Comparison of ENCODE assay signal across 9 mouse cellular contexts in the genomic region with DNA sequence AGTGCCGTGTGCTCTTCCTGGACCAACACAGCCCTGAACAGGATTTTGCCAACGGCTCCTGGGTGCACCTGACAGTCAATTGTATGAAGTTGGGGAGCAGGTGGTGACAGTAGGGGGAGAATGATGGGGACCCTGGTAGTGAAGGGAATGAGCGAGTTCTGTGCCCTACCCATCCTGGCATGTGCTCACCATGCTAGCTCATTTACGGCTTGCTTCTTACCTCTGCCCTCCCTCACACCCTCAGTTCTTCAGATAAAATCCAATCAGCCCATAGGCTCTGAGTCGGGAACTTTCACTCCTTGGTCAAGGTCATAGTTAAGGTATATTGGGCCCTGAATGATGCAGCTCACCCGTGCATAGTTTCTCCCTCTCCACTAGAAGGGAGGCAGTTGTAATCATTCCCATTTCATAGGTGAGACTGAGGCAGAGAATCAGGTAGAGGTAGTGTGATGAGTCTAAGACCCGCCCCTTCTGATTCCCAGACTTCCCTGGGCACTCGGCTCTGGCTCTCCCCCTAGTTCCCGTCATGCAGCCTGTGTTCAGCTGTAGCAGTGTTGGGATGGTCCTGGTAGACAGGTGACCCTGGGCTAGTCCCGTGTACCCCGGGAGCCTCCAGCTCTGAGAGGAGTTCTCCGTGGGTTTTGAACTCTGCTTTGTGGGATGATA. TPM values are rescaled to one million over a fixed set of nuclear protein-coding genes. Genes with fewer than 3 reads are reported as not detected.
A peak's percentile ranks its signal among the peaks of the same experiment; 100 is the strongest.
DNase-seq lines count a peak whose midpoint lies in the region; ATAC-seq and TF ChIP-seq lines count a peak whose summit lies in the region.
"Had no signal": no experiment of that assay in that cellular context is flagged by ENCODE, and none has a peak within 500 bp of the region (broad histone marks: within the 10 kb centered on the region; RNA-seq: fewer than 3 reads in every experiment).

No protein-coding gene starts in this region.

- H3K27me3 ChIP-seq in E14TG2a.4 (ENCODE audit: insufficient read depth, low read length): no peaks in the 10 kb centered on the region
- peaks cover 8% of the 10 kb centered on the region; the same call in 1 of the 2 replicates for H3K27me3 ChIP-seq in heart, postnatal 0 days (ENCODE audit: control insufficient read depth, insufficient read depth, low read length)

- WGBS in heart, postnatal 0 days: 42% methylated on average over 12 of the region's 12 CpGs

- DNase-seq in frontal cortex, postnatal 10 days (ENCODE audit: low spot score in 2 of 2): no peak
- DNase-seq in heart, postnatal 0 days (ENCODE audit: low spot score): no peak
- no peak for DNase-seq in spleen, postnatal 36 days (ENCODE audit: low spot score in 2 of 2)
- DNase-seq in Muller cell, postnatal 12 days (ENCODE audit: inconsistent ontology term): no peak
- no peak for DNase-seq in cerebellum, postnatal 4 days (ENCODE audit: low spot score in 2 of 2)

- TF ChIP-seq CTCF in E14TG2a.4 (conservative IDR thresholded peaks at IDR 0.05; ENCODE audit: low read length): no peak
- TF ChIP-seq CTCF in heart, postnatal 0 days (IDR thresholded peaks at IDR 0.05; ENCODE audit: low read depth): no peak

- ATAC-seq in frontal cortex, adult (ENCODE audit: low TSS enrichment): peak; percentile 4; the same call in 1 of the 2 replicates
- ATAC-seq in heart, postnatal 0 days (ENCODE audit: insufficient read depth, low read depth): peak; percentile 24; the same call in 1 of the 2 replicates
- ATAC-seq in megakaryocyte, adult 5-6 weeks (ENCODE audit: poor library complexity, severe bottlenecking): 0 out of 2 replicates have a peak, but pooled peaks have one; percentile 4

- H3K27ac ChIP-seq in heart, postnatal 0 days (ENCODE audit: low read depth): no peak overlapping the region

- peaks cover 64% of the 10 kb centered on the region for H3K36me3 ChIP-seq in E14TG2a.4 (ENCODE audit: insufficient read depth, low read length)
- H3K36me3 ChIP-seq in heart, postnatal 0 days (replicated peaks; ENCODE audit: control insufficient read depth, insufficient read depth, low read length): no peaks in the 10 kb centered on the region

- H3K9me3 ChIP-seq in E14TG2a.4 (ENCODE audit: low read length): no peaks in the 10 kb centered on the region
- no peaks in the 10 kb centered on the region for H3K9me3 ChIP-seq in heart, postnatal 0 days (replicated peaks; ENCODE audit: control insufficient read depth, low read length)

- TF ChIP-seq EP300 in heart, postnatal 0 days (IDR thresholded peaks at IDR 0.05; ENCODE audit: low read depth): no peak

- no peak overlapping the region for H3K9ac ChIP-seq in heart, postnatal 0 days (replicated peaks; ENCODE audit: low read depth, low read length)

- H3K4me1 ChIP-seq in E14TG2a.4 (replicated peaks; ENCODE audit: low read depth, low read length): peaks cover 45% of the 10 kb centered on the region
- no peaks in the 10 kb centered on the region; the same call in 1 of the 2 replicates for H3K4me1 ChIP-seq in heart, postnatal 0 days (ENCODE audit: control insufficient read depth, insufficient read depth)

- peak overlapping the region; percentile 68 for H3K4me2 ChIP-seq in heart, postnatal 0 days (ENCODE audit: low read depth, low read length)

- peak overlapping the region; percentile 76 for H3K4me3 ChIP-seq in E14TG2a.4 (replicated peaks; ENCODE audit: low read length)
- peak overlapping the region; percentile 39 for H3K4me3 ChIP-seq in heart, postnatal 0 days (ENCODE audit: low read depth, low read length)

RNA-seq across cellular contexts. Expression of a gene that starts 8.1 kb away (rescaled TPM):
- total RNA-seq in heart, postnatal 0 days (2014; rRNA removed; ENCODE audit: low replicate concordance): 3.2 and 15.5 TPM in 2 replicates
- polyA plus RNA-seq in heart, postnatal 0 days (2015; fragmentation: Nextera tagmentation; extraction: Ambion mirVana): 0.75 and 0.78 TPM in 2 replicates
- total RNA-seq in megakaryocyte, adult 5-6 weeks (2015): 0.20 and 1.9 TPM in 2 replicates
- 0.16 TPM in 1 of 2 replicates, not detected in the other for total RNA-seq in megakaryocyte, adult 5-6 weeks (2017)

RNA-seq across cellular contexts. Expression of a gene that starts 10.1 kb away (rescaled TPM):
- total RNA-seq in heart, postnatal 0 days (2014; rRNA removed; ENCODE audit: low replicate concordance): 235 and 276 TPM in 2 replicates
- polyA plus RNA-seq in heart, postnatal 0 days (2015; fragmentation: Nextera tagmentation; extraction: Ambion mirVana): 203 and 209 TPM in 2 replicates
- 667 and 741 TPM in 2 replicates for total RNA-seq in megakaryocyte, adult 5-6 weeks (2015)
- 334 and 340 TPM in 2 replicates for total RNA-seq in megakaryocyte, adult 5-6 weeks (2017)

RNA-seq across cellular contexts. Expression of a gene that starts 14.6 kb away (rescaled TPM):
- total RNA-seq in heart, postnatal 0 days (2014; rRNA removed; ENCODE audit: low replicate concordance): 1.9 and 5.8 TPM in 2 replicates
- 1.6 and 2.0 TPM in 2 replicates for polyA plus RNA-seq in heart, postnatal 0 days (2015; fragmentation: Nextera tagmentation; extraction: Ambion mirVana)
- 2.3 and 3.1 TPM in 2 replicates for total RNA-seq in megakaryocyte, adult 5-6 weeks (2015)
- 0.11 and 1.5 TPM in 2 replicates for total RNA-seq in megakaryocyte, adult 5-6 weeks (2017)

RNA-seq across cellular contexts. Expression of a gene that starts 30.9 kb away (rescaled TPM):
- 3.6 and 6.6 TPM in 2 replicates for total RNA-seq in heart, postnatal 0 days (2014; rRNA removed; ENCODE audit: low replicate concordance)
- 2.3 and 2.6 TPM in 2 replicates for polyA plus RNA-seq in heart, postnatal 0 days (2015; fragmentation: Nextera tagmentation; extraction: Ambion mirVana)
- total RNA-seq in megakaryocyte, adult 5-6 weeks (2015): not detected in 2 replicates
- 0.11 TPM in 1 of 2 replicates, not detected in the other for total RNA-seq in megakaryocyte, adult 5-6 weeks (2017)
- polyA plus RNA-seq: C2C12 had no signal
